Mouse (Mus musculus): ENCODE measurements around the gene Nt5c3b. TPM values are rescaled to one million over a fixed set of nuclear protein-coding genes. Genes with fewer than 3 reads are reported as not detected.

Nt5c3b gene
- 127 TPM in 2 replicates for polyA plus RNA-seq (2015; fragmentation: Nextera tagmentation; extraction: Ambion mirVana)

DNA sequence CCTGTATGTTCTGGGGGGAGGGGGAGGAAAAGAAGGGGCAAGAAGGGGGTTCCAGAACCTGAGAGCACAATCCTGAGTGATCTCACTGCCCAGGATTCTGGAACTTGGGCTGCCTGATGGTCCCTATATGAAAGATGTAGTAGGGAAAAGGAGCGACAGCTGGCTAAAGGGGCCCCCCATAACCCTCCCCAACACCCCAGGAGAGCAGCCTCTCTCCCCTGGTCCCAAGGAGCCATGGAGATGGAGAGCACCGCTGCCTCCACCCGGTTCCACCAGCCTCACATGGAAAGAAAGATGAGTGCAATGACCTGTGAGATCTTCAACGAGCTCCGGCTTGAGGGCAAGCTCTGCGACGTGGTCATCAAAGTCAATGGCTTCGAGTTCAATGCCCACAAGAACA lies at the start of gene Nt5c3b, which contains the start of gene Klhl10:
Nt5c3b (minus strand) TSS at position 12 of the 400 bp plus-strand sequence.
Klhl10 (plus strand) TSS at position 121 of the 400 bp plus-strand sequence.
- H3K4me1 ChIP-seq (ENCODE audit: control insufficient read depth, insufficient read depth, low read depth, low read length), result peaks cover 5% of the 10 kb centered on the region
- H3K9ac ChIP-seq (ENCODE audit: low read depth, low read length), result peak within 1 kb of the TSS; percentile 94
- ATAC-seq, result no peak
- H3K9me3 ChIP-seq (ENCODE audit: control insufficient read depth, low read length), result no peaks in the 10 kb centered on the region
- 0 out of 2 replicates have a peak, but pooled peaks cover under 1% of the 10 kb centered on the region for H3K36me3 ChIP-seq (ENCODE audit: control insufficient read depth, insufficient read depth, low read length)
- H3K27ac ChIP-seq (ENCODE audit: low read depth, low read length), result peak within 1 kb of the TSS; percentile 78
- H3K4me2 ChIP-seq (ENCODE audit: low read length), result peak within 1 kb of the TSS; percentile 81
- WGBS, result 79% methylated on average over 8 of the region's 8 CpGs
- no peaks in the 10 kb centered on the region for H3K27me3 ChIP-seq (replicated peaks; ENCODE audit: control insufficient read depth, insufficient read depth, low read length)
- H3K4me3 ChIP-seq (ENCODE audit: low read length), result peak within 1 kb of the TSS; percentile 80

DNA sequence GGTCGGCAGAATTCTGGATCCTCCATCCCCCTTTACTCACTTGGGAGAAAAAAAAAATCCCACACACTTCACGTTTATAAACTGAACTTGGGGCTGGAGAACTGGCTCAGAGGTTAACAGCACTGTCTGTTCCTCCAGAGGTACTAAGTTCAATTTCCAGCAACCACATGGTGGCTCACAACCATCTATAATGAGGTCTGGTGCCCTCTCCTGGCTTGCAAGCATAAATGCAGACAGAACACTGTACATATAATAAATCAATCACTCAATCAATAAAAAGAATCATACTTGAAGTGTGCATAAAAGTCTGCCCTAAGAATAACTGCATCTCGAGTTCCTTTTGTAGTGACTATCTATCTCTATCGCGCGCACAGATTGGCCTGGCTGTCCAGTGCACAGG lies 49.3 kb upstream of the Nt5c3b start:
- peaks cover 51% of the 10 kb centered on the region for H3K36me3 ChIP-seq (ENCODE audit: control insufficient read depth, insufficient read depth, low read length)
- 95% methylated on average over 6 of the region's 6 CpGs for WGBS
- no peak overlapping the region for H3K9ac ChIP-seq (ENCODE audit: low read depth, low read length)
- no peaks in the 10 kb centered on the region for H3K4me1 ChIP-seq (ENCODE audit: control insufficient read depth, insufficient read depth, low read depth, low read length)
- no peak overlapping the region for H3K27ac ChIP-seq (ENCODE audit: low read depth, low read length)
- no peak overlapping the region for H3K4me2 ChIP-seq (ENCODE audit: low read length)
- no peaks in the 10 kb centered on the region for H3K27me3 ChIP-seq (replicated peaks; ENCODE audit: control insufficient read depth, insufficient read depth, low read length)
- H3K4me3 ChIP-seq (ENCODE audit: low read length), result no peak overlapping the region
- H3K9me3 ChIP-seq (ENCODE audit: control insufficient read depth, low read length), result no peaks in the 10 kb centered on the region
- ATAC-seq, result no peak

DNA sequence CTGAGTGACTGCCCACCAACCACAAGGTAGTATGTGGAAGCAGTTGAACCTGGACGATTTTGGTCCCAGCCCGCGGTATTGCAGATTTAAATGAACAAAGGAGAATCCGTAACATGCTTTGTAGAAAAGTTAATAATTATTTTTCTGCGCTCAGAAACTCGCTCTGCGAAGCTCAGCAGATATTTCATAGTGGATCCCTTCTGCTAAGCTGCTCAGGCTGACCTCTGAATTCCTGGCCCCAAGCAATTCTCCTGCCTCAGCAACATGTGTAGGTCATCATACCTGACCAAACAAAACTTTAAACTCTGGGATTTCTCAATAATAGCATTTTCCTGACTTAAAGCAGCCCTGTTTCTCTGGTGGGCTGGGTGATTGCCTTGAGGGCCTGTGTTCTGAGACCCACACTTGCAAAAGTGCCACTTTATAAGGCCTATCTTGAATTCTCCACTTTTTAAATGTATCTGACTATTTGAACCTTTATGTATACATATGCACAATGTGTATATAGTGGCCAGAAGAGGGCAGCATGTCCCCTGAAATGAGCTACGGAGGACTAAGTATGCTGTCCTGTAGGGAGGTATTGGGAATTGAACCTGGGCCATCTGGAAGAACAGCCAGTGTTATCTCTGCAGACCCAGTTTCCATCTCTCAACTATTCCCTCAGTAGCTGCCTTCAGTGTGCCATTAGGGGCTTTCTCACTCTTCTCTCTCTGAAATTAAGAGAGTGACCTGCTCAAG lies 44.4 kb upstream of the Nt5c3b start:
- Histone ChIP-seq H3K4me3 (ENCODE audit: low read length) (no peak overlapping the region), H3K36me3 (ENCODE audit: control insufficient read depth, insufficient read depth, low read length) (peaks cover 33% of the 10 kb centered on the region), H3K4me1 (ENCODE audit: control insufficient read depth, insufficient read depth, low read depth, low read length) (no peaks in the 10 kb centered on the region), H3K27me3 (replicated peaks; ENCODE audit: control insufficient read depth, insufficient read depth, low read length) (no peaks in the 10 kb centered on the region), H3K4me2 (ENCODE audit: low read length) (no peak overlapping the region), H3K9ac (ENCODE audit: low read depth, low read length) (no peak overlapping the region), H3K27ac (ENCODE audit: low read depth, low read length) (no peak overlapping the region), H3K9me3 (ENCODE audit: control insufficient read depth, low read length) (no peaks in the 10 kb centered on the region)
- WGBS, result 87% methylated on average over 8 of the region's 8 CpGs
- no peak for ATAC-seq

DNA sequence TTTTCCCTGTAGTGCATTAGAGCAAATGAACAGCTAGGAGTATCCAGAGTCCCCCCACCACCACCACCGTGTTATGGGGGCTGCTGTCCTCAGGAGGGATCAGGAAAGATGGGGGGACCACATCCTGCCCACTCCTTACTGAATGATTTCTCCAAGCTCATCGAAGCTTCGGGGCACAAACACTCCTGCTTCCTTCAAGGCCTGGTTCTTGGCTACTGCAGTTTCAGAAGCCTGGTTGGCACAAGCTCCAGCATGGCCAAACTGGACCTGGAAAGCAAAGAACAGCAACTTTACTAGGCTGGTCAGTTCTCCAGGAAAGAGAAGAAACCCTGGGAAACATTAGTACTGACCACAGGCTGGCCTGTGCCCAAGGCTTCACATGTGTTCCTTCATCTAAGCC lies 42.9 kb upstream of the Nt5c3b start:
- Histone ChIP-seq H3K4me1 (ENCODE audit: control insufficient read depth, insufficient read depth, low read depth, low read length) (no peaks in the 10 kb centered on the region), H3K4me3 (ENCODE audit: low read length) (no peak overlapping the region), H3K27me3 (replicated peaks; ENCODE audit: control insufficient read depth, insufficient read depth, low read length) (no peaks in the 10 kb centered on the region), H3K27ac (ENCODE audit: low read depth, low read length) (no peak overlapping the region), H3K36me3 (ENCODE audit: control insufficient read depth, insufficient read depth, low read length) (peaks cover 41% of the 10 kb centered on the region), H3K9ac (ENCODE audit: low read depth, low read length) (no peak overlapping the region), H3K4me2 (ENCODE audit: low read length) (no peak overlapping the region), H3K9me3 (ENCODE audit: control insufficient read depth, low read length) (no peaks in the 10 kb centered on the region)
- 98% methylated on average over 3 of the region's 3 CpGs for WGBS
- ATAC-seq, result no peak

DNA sequence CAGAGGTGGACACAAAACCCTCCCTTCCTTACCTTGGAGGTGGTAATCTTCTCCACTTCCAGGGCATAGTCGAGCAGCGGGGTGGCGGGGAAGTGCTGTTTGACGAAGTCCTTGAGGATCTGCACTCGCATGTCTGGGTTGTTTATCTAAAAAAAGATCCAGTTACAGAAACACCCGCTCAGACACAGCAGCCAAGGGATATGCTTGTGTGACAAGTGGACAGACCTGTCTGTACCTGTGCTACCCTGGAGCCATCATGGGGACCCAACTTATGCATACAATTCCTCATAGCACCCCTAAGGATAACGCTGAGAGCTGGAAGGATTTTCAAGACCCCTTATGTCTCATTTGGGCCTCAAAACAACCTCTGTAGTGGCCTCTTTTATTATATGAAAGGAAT lies 37.5 kb upstream of the Nt5c3b start:
- Histone ChIP-seq H3K27ac (ENCODE audit: low read depth, low read length) (no peak overlapping the region), H3K27me3 (replicated peaks; ENCODE audit: control insufficient read depth, insufficient read depth, low read length) (no peaks in the 10 kb centered on the region), H3K9me3 (ENCODE audit: control insufficient read depth, low read length) (no peaks in the 10 kb centered on the region), H3K4me2 (ENCODE audit: low read length) (no peak overlapping the region), H3K4me1 (ENCODE audit: control insufficient read depth, insufficient read depth, low read depth, low read length) (no peaks in the 10 kb centered on the region), H3K4me3 (ENCODE audit: low read length) (no peak overlapping the region), H3K9ac (ENCODE audit: low read depth, low read length) (no peak overlapping the region), H3K36me3 (ENCODE audit: control insufficient read depth, insufficient read depth, low read length) (peaks cover 56% of the 10 kb centered on the region)
- 89% methylated on average over 7 of the region's 7 CpGs for WGBS
- ATAC-seq, result no peak

DNA sequence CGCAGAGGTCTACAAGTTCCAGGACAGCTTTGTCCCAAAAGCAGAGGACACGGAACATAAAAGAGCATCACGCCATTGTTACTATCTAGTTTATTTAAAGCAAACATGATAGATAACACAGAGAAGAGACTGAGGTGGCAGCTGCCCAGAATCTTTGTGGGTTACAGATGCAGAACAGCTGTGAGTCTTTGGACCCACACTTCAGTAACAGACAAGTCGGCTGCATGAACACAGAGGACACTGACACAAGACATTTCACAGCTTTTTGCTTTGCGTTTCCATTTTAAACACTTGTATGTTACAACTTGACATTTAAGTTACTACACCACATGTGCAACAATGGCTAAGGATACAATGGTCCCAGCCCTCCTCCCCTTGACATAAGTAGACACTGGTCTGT lies 34.7 kb upstream of the Nt5c3b start:
- Histone ChIP-seq H3K4me3 (ENCODE audit: low read length) (no peak overlapping the region), H3K27me3 (replicated peaks; ENCODE audit: control insufficient read depth, insufficient read depth, low read length) (no peaks in the 10 kb centered on the region), H3K27ac (ENCODE audit: low read depth, low read length) (no peak overlapping the region), H3K9ac (ENCODE audit: low read depth, low read length) (no peak overlapping the region), H3K4me1 (ENCODE audit: control insufficient read depth, insufficient read depth, low read depth, low read length) (peaks cover under 1% of the 10 kb centered on the region), H3K4me2 (ENCODE audit: low read length) (no peak overlapping the region), H3K36me3 (ENCODE audit: control insufficient read depth, insufficient read depth, low read length) (peaks cover 46% of the 10 kb centered on the region), H3K9me3 (ENCODE audit: control insufficient read depth, low read length) (no peaks in the 10 kb centered on the region)
- no peak for ATAC-seq
- 96% methylated on average over 5 of the region's 5 CpGs for WGBS

DNA sequence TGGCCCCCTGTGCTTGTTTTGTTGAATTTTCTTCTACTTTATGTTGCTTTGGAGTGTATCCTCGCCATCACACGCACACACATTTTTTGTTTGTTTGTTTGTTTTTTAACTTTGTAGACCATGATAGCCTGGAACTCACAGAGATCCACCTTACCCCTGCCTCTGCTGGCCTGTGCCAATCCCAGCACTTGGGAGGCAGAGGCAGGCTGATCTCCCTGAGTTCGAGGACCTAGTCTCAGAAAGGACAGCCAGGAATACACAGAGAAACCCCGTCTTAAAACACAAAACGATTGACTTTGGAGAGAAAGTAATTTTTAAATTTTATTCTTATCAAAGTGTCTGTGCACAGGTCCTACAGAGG lies 31.3 kb upstream of the Nt5c3b start:
- peak overlapping the region; percentile 64 for H3K27ac ChIP-seq (ENCODE audit: low read depth, low read length)
- no peaks in the 10 kb centered on the region for H3K9me3 ChIP-seq (ENCODE audit: control insufficient read depth, low read length)
- WGBS, result 37% methylated on average over 5 of the region's 5 CpGs
- peak overlapping the region; percentile 76 for H3K4me2 ChIP-seq (ENCODE audit: low read length)
- peaks cover 18% of the 10 kb centered on the region for H3K4me1 ChIP-seq (ENCODE audit: control insufficient read depth, insufficient read depth, low read depth, low read length)
- peak overlapping the region; percentile 94 for H3K4me3 ChIP-seq (ENCODE audit: low read length)
- no peaks in the 10 kb centered on the region for H3K27me3 ChIP-seq (replicated peaks; ENCODE audit: control insufficient read depth, insufficient read depth, low read length)
- H3K36me3 ChIP-seq (ENCODE audit: control insufficient read depth, insufficient read depth, low read length), result peaks cover 15% of the 10 kb centered on the region
- ATAC-seq, result peak; percentile 32
- peak overlapping the region; percentile 35; the same call in 1 of the 2 replicates for H3K9ac ChIP-seq (ENCODE audit: low read depth, low read length)

DNA sequence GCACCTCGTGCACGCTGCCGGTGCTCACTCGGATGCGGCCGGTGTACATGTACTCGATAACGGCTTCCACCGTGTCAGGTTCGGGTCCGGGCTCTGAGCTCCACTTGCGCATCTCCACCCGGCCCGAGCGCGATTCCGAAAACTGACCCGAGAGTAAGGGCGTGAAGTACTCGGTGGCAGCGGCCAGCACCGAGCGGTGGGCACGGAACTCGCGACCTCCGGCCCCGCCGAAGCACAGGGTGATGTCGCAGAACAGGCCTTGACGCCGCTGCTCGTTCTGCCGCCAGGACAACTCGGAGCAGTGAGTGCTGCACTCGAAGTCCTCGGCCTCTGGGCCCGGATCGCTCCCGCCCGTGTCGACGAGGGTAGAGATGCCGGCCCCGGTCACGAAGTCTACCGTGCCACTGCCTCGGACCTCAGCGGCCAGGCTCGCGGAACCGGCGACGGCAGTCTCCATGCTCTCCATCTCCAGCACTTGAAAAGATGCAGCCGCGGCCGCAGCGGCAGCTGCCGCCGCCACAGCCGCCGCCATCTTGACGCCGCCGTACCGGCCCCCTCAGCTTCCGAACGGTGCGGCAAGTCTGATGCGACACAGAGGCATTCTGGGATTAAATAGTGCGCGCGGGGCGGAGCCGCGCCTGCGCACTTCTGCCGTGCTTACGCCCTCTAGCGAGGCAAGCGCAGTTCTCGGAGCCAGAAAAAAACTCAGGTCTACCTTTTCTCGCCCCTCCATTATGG lies 30.8 kb upstream of the Nt5c3b start, which contains the start of gene Klhl11:
Klhl11 (minus strand) TSS at position 545 of the 738 bp plus-strand sequence.
- Histone ChIP-seq H3K27ac (ENCODE audit: low read depth, low read length) (peak within 1 kb of the TSS; percentile 90), H3K4me2 (ENCODE audit: low read length) (peak within 1 kb of the TSS; percentile 76), H3K27me3 (replicated peaks; ENCODE audit: control insufficient read depth, insufficient read depth, low read length) (no peaks in the 10 kb centered on the region), H3K9ac (ENCODE audit: low read depth, low read length) (peak within 1 kb of the TSS; percentile 96), H3K9me3 (ENCODE audit: control insufficient read depth, low read length) (no peaks in the 10 kb centered on the region), H3K36me3 (ENCODE audit: control insufficient read depth, insufficient read depth, low read length) (peaks cover 13% of the 10 kb centered on the region), H3K4me3 (ENCODE audit: low read length) (peak within 1 kb of the TSS; percentile 94), H3K4me1 (ENCODE audit: control insufficient read depth, insufficient read depth, low read depth, low read length) (peaks cover 18% of the 10 kb centered on the region)
- peak; percentile 93 for ATAC-seq
- WGBS, result under 1% methylated on average over 82 of the region's 83 CpGs

Data from hindbrain, embryonic 16.5 days (tissue).